Mouse (Mus musculus) megakaryocyte, embryonic 14.5 days (primary cell): ENCODE data around the gene March7.

ENCODE experiments used
- FLI1 ChIP-seq: IDR thresholded peaks from 2 replicates; pipeline ENCODE4 v1.6.1; 2012; ENCODE audit warnings: low read length, inconsistent platforms, mixed read lengths
- GATA1 ChIP-seq: IDR thresholded peaks from 3 replicates; pipeline ENCODE4 v1.6.1; 2012; ENCODE audit warnings: mixed read lengths, low read length, inconsistent platforms, borderline replicate concordance

- no peak for TF ChIP-seq GATA1
- TF ChIP-seq FLI1, result no peak
Measured at GRCm38 (mm10) chr2:60163744-60164143, 45.9 kb upstream of the March7 start.
